Mouse (Mus musculus): Measurements from ENCODE around the gene Tmc6. TPM values are rescaled to one million over a fixed set of nuclear protein-coding genes. Genes with fewer than 3 reads are reported as not detected.

The Tmc6 gene
- total and polyA plus RNA-seq, 2 experiments: 5.3 to 11.8 TPM

- no peak overlapping the region for H3K9ac ChIP-seq (ENCODE audit: low read depth, low read length)
- DNase-seq (ENCODE audit: extremely low read depth, low read depth, low spot score): peak; percentile 91
- H3K36me3 ChIP-seq (ENCODE audit: control insufficient read depth, insufficient read depth, low read length): no peaks in the 10 kb centered on the region
- WGBS: 15% methylated on average over 1 of the region's 1 CpGs
- no peaks in the 10 kb centered on the region for H3K79me2 ChIP-seq (ENCODE audit: control insufficient read depth, insufficient read depth, low read length)
- TF ChIP-seq CTCF (IDR thresholded peaks at IDR 0.05; ENCODE audit: low read depth, low read length): no peak
- no peak overlapping the region for H3K4me3 ChIP-seq (ENCODE audit: insufficient read depth, low read depth, low read length)
- H3K4me1 ChIP-seq (ENCODE audit: control insufficient read depth, insufficient read depth, low read length): peaks cover 11% of the 10 kb centered on the region; the same call in 1 of the 2 replicates
- peak overlapping the region; percentile 63 for H3K27ac ChIP-seq (replicated peaks; ENCODE audit: insufficient read depth, low read depth, low read length)
- no peaks in the 10 kb centered on the region for H3K27me3 ChIP-seq (ENCODE audit: control insufficient read depth, insufficient read depth, low read length)
Measured at GRCm38 (mm10) chr11:117728841-117729240, 53.2 kb downstream of the Tmc6 start.

GRCm38 (mm10) chr11:117728245-117728644 is 53.8 kb downstream of the Tmc6 start:
- Histone ChIP-seq H3K4me3 (ENCODE audit: insufficient read depth, low read depth, low read length) (no peak overlapping the region), H3K27me3 (ENCODE audit: control insufficient read depth, insufficient read depth, low read length) (no peaks in the 10 kb centered on the region), H3K79me2 (ENCODE audit: control insufficient read depth, insufficient read depth, low read length) (no peaks in the 10 kb centered on the region), H3K27ac (replicated peaks; ENCODE audit: insufficient read depth, low read depth, low read length) (no peak overlapping the region; the same call in 1 of the 2 replicates), H3K9ac (ENCODE audit: low read depth, low read length) (no peak overlapping the region), H3K36me3 (ENCODE audit: control insufficient read depth, insufficient read depth, low read length) (no peaks in the 10 kb centered on the region), H3K4me1 (ENCODE audit: control insufficient read depth, insufficient read depth, low read length) (peaks cover 11% of the 10 kb centered on the region; the same call in 1 of the 2 replicates)
- no peak for DNase-seq (ENCODE audit: extremely low read depth, low read depth, low spot score)
- WGBS: 83% methylated on average over 5 of the region's 5 CpGs
- TF ChIP-seq POLR2A (IDR thresholded peaks at IDR 0.05; ENCODE audit: extremely low read depth, insufficient read depth, low read length) (no peak), CTCF (IDR thresholded peaks at IDR 0.05; ENCODE audit: low read depth, low read length) (no peak)

- Histone ChIP-seq H3K4me1 (ENCODE audit: control insufficient read depth, insufficient read depth, low read length) (peaks cover 11% of the 10 kb centered on the region; the same call in 1 of the 2 replicates), H3K27me3 (ENCODE audit: control insufficient read depth, insufficient read depth, low read length) (no peaks in the 10 kb centered on the region), H3K36me3 (ENCODE audit: control insufficient read depth, insufficient read depth, low read length) (no peaks in the 10 kb centered on the region), H3K27ac (replicated peaks; ENCODE audit: insufficient read depth, low read depth, low read length) (no peak overlapping the region), H3K79me2 (ENCODE audit: control insufficient read depth, insufficient read depth, low read length) (no peaks in the 10 kb centered on the region), H3K4me3 (ENCODE audit: insufficient read depth, low read depth, low read length) (no peak overlapping the region), H3K9ac (ENCODE audit: low read depth, low read length) (no peak overlapping the region)
- WGBS: 83% methylated on average over 4 of the region's 4 CpGs
- TF ChIP-seq CTCF (IDR thresholded peaks at IDR 0.05; ENCODE audit: low read depth, low read length) (no peak), POLR2A (IDR thresholded peaks at IDR 0.05; ENCODE audit: extremely low read depth, insufficient read depth, low read length) (no peak)
- DNase-seq (ENCODE audit: extremely low read depth, low read depth, low spot score): no peak
Measured at GRCm38 (mm10) chr11:117727031-117727430, 55.0 kb downstream of the Tmc6 start.

GRCm38 (mm10) chr11:117724604-117725301 is 57.2 kb downstream of the Tmc6 start:
- Histone ChIP-seq H3K4me3 (ENCODE audit: insufficient read depth, low read depth, low read length) (no peak overlapping the region), H3K27me3 (ENCODE audit: control insufficient read depth, insufficient read depth, low read length) (no peaks in the 10 kb centered on the region), H3K27ac (replicated peaks; ENCODE audit: insufficient read depth, low read depth, low read length) (no peak overlapping the region), H3K9ac (ENCODE audit: low read depth, low read length) (no peak overlapping the region), H3K4me1 (ENCODE audit: control insufficient read depth, insufficient read depth, low read length) (peaks cover 11% of the 10 kb centered on the region; the same call in 1 of the 2 replicates), H3K79me2 (ENCODE audit: control insufficient read depth, insufficient read depth, low read length) (no peaks in the 10 kb centered on the region), H3K36me3 (ENCODE audit: control insufficient read depth, insufficient read depth, low read length) (peaks cover 2% of the 10 kb centered on the region; the same call in 1 of the 2 replicates)
- WGBS: 83% methylated on average over 6 of the region's 6 CpGs
- no peak for DNase-seq (ENCODE audit: extremely low read depth, low read depth, low spot score)
- TF ChIP-seq POLR2A (IDR thresholded peaks at IDR 0.05; ENCODE audit: extremely low read depth, insufficient read depth, low read length) (no peak), CTCF (IDR thresholded peaks at IDR 0.05; ENCODE audit: low read depth, low read length) (no peak)

- Histone ChIP-seq H3K36me3 (ENCODE audit: control insufficient read depth, insufficient read depth, low read length) (peaks cover 8% of the 10 kb centered on the region), H3K79me2 (ENCODE audit: control insufficient read depth, insufficient read depth, low read length) (no peaks in the 10 kb centered on the region), H3K27me3 (ENCODE audit: control insufficient read depth, insufficient read depth, low read length) (no peaks in the 10 kb centered on the region), H3K27ac (replicated peaks; ENCODE audit: insufficient read depth, low read depth, low read length) (no peak overlapping the region), H3K4me1 (ENCODE audit: control insufficient read depth, insufficient read depth, low read length) (no peaks in the 10 kb centered on the region), H3K9ac (ENCODE audit: low read depth, low read length) (no peak overlapping the region), H3K4me3 (ENCODE audit: insufficient read depth, low read depth, low read length) (no peak overlapping the region)
- TF ChIP-seq POLR2A (IDR thresholded peaks at IDR 0.05; ENCODE audit: extremely low read depth, insufficient read depth, low read length): no peak
- TF ChIP-seq CTCF (IDR thresholded peaks at IDR 0.05; ENCODE audit: low read depth, low read length): no peak
- 74% methylated on average over 3 of the region's 3 CpGs for WGBS
- no peak for DNase-seq (ENCODE audit: extremely low read depth, low read depth, low spot score)
Measured at GRCm38 (mm10) chr11:117718838-117719237, 63.2 kb downstream of the Tmc6 start.

Other genes starting within 250 kb of the Tmc6 start
- 6.3 and 8.3 TPM in 2 replicates for gene Tnrc6c, start 127.9 kb downstream of the Tmc6 start, total RNA-seq (2014; rRNA removed)
- gene Tnrc6c, start 127.9 kb downstream of the Tmc6 start, polyA plus RNA-seq (2012; rRNA removed): 4.1 and 5.7 TPM in 2 replicates
- gene Tmc8, start 122 bp downstream of the Tmc6 start, total RNA-seq (2014; rRNA removed): 0.55 and 1.1 TPM in 2 replicates
- gene Tmc8, start 122 bp downstream of the Tmc6 start, polyA plus RNA-seq (2012; rRNA removed): 1.7 and 3.1 TPM in 2 replicates
- not detected in 2 replicates for gene 6030468B19Rik, start 15.5 kb upstream of the Tmc6 start, total RNA-seq (2014; rRNA removed)
- not detected in 2 replicates for gene 6030468B19Rik, start 15.5 kb upstream of the Tmc6 start, polyA plus RNA-seq (2012; rRNA removed)
- 0.37 and 0.40 TPM in 2 replicates for gene Gm20708, start 27.5 kb upstream of the Tmc6 start, total RNA-seq (2014; rRNA removed)
- 0.21 and 0.40 TPM in 2 replicates for gene Gm20708, start 27.5 kb upstream of the Tmc6 start, polyA plus RNA-seq (2012; rRNA removed)
- 37.9 and 54.2 TPM in 2 replicates for gene Syngr2, start 27.5 kb upstream of the Tmc6 start, total RNA-seq (2014; rRNA removed)
- 124 and 152 TPM in 2 replicates for gene Syngr2, start 27.5 kb upstream of the Tmc6 start, polyA plus RNA-seq (2012; rRNA removed)
- gene Afmid, start 43.7 kb upstream of the Tmc6 start, total RNA-seq (2014; rRNA removed): 119 and 136 TPM in 2 replicates
- gene Afmid, start 43.7 kb upstream of the Tmc6 start, polyA plus RNA-seq (2012; rRNA removed): 117 and 144 TPM in 2 replicates
- 56.9 and 65.1 TPM in 2 replicates for gene Tk1, start 43.9 kb upstream of the Tmc6 start, total RNA-seq (2014; rRNA removed)
- gene Tk1, start 43.9 kb upstream of the Tmc6 start, polyA plus RNA-seq (2012; rRNA removed): 45.6 and 69.7 TPM in 2 replicates
- gene Birc5, start 67.1 kb upstream of the Tmc6 start, total RNA-seq (2014; rRNA removed): 0.65 and 2.0 TPM in 2 replicates
- 0.82 and 0.92 TPM in 2 replicates for gene Birc5, start 67.1 kb upstream of the Tmc6 start, polyA plus RNA-seq (2012; rRNA removed)
- not detected in 2 replicates for gene Tmem235, start 78.6 kb upstream of the Tmc6 start, total RNA-seq (2014; rRNA removed)
- not detected in 2 replicates for gene Tmem235, start 78.6 kb upstream of the Tmc6 start, polyA plus RNA-seq (2012; rRNA removed)
- 6.1 and 7.4 TPM in 2 replicates for gene Tha1, start 91.3 kb upstream of the Tmc6 start, total RNA-seq (2014; rRNA removed)
- 10.0 and 11.4 TPM in 2 replicates for gene Tha1, start 91.3 kb upstream of the Tmc6 start, polyA plus RNA-seq (2012; rRNA removed)
- 2.0 and 2.4 TPM in 2 replicates for gene Socs3, start 187.8 kb upstream of the Tmc6 start, total RNA-seq (2014; rRNA removed)
- 4.0 and 7.5 TPM in 2 replicates for gene Socs3, start 187.8 kb upstream of the Tmc6 start, polyA plus RNA-seq (2012; rRNA removed)
- 4.7 and 5.0 TPM in 2 replicates for gene Pgs1, start 204.1 kb upstream of the Tmc6 start, total RNA-seq (2014; rRNA removed)
- 17.8 and 22.1 TPM in 2 replicates for gene Pgs1, start 204.1 kb upstream of the Tmc6 start, polyA plus RNA-seq (2012; rRNA removed)